Mouse (Mus musculus): Measurements from ENCODE around the gene Tmem29.
"Not testable (repeated sequence)": the region's sequence is repeated elsewhere in the genome, so short reads cannot be mapped to it uniquely, and the experiment has no call there.

The Tmem29 gene

DNA sequence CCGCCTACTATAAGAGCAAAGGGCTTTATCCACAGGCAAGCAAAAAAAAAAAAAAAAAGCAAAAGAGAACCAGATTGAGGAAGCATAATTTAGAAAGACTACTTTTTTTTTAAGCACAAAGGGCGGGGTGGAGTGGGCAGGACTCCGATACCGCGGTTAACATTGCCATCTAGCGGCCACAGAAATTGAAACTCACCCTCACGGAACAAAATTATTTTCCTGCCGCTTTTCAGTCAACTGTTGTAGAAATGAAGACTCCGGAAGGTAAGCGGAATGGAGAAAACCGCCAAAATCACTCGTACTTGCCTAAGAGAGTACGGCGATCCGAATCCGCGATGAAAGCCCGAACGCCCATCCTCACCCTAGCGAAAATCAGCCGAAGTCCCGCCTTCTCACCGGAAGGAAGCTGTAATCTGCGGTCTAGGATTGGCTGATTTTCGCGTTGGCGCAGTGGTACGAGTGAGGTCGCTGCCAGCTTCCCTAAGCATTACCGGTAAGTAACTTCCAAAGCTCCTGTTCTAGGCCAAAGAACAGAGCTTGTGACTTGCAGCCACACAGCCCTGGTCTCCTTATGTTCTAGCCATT lies at the start of gene Tmem29:
Gene Tmem29, minus strand, starts transcription at position 389 of the 585 bp plus-strand sequence.
- DNase-seq (ENCODE audit: low spot score), result peak; percentile 88

DNA sequence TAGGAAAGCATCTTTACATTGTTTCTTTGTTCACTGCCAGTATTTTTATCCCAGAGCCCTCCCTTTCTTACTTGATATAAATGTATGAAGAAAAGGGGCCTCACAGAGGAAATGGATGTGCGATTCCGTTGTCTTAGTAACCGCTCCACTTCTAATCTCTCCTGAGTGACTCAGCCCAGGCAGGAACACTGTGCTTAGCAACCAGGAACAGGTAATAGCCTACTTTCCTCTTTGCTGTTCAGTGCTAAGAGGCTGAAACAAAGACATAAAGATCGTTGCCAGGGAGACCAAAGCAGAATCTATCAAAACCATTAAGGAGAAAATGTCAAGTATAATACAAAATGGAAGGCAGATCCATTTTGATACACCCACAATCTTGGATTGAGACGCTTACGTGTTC lies 49.7 kb upstream of the Tmem29 start:
- no peak for DNase-seq (ENCODE audit: low spot score)

DNA sequence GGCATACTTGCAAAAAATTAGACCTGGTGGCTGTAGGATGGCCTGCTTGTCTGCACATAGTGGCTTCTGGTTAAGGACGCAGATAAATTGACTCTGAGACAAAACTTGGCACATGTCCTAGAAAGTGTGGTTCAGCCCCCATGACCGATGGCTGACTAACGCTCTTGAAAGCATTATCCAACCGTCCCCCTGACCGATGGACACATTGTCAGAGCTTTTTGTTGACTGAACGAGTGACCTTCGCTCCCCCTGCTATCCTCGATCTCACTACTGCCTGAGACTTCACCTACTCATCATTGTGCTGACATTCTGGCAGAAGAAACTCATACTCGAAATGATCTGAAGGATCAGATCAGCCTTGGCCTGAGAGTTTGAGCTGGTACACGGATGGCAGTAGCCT lies 28.9 kb upstream of the Tmem29 start:
- DNase-seq (ENCODE audit: low spot score), result not testable (repeated sequence)

DNA sequence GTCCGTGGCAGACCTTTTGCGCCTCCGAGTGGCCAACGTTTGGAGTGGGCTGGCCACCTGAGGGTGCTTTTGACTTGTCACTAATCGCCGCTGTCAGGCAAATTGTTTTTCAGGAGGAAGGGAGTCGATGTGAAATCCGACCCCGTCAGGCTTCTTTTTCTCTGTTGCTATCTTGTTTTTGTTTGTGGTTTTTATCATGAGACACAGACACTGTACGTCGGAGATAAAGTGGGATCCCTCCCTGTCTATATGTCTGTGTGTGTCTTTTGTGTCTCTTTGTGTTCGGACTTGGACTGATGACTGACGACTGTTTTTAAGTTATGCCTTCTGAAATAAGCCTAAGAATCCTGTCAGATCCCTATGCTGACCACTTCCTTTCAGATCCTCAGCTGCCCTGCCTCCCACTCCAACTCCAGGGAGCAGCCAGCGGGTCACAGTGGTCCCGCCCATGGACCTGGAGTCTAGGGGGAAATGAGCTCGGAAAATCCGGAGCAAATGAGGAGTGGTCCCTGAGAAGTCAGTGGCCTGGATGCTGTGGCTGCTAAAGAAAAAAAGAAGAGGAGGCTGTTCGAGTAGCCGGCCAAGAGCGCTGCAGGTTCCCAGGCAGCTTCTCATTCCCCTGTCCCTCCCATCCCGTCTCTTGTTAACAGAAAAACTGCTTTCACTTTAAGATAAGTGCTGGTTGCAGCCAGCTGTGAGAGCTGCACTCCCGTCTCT lies 27.5 kb upstream of the Tmem29 start:
- DNase-seq (ENCODE audit: low spot score), result not testable (repeated sequence)

DNA sequence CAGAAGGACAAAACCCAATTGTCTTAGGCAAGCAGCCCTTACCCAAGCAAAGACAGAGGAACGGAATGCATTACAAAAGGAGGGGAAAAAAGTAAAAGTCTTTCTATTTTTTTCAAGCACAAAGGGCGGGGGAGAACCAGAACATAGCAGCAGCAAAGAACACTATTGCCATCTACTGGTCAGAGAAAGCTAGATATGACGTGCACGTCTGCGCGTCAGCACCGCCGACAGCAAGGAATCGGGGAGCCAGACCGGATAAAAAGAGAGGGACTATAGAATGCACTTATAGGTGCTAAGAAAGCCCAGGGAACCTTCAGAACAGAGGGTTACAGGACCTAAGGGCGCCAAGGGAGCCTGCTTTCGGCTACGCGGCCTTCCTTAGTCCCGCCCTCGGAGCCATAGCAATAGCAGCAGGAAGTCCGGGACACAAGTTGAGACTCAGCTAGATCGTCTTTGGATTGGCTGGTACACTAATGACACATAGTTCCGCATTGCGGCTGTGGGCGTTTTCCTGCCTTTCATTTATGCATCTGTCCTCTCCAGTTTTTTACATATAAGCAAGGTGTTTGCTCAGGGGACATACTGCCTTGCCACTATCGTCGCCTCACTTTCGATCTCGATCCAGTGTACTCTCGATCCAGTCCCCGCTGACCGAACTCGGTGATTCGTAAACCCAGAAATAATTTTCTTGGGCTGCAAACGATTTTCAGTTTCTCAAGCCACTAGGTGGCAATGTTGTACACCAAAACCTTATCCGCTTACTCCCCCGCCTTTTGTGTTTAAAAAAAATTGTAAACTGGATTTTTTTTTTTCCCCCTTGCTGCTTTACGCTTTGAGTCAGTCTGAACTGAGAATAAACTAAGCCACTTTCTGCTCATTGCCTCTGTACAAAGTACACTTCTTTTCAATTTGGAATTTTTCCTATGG lies 19.2 kb upstream of the Tmem29 start:
- DNase-seq (ENCODE audit: low spot score), result peak; percentile 94

DNA sequence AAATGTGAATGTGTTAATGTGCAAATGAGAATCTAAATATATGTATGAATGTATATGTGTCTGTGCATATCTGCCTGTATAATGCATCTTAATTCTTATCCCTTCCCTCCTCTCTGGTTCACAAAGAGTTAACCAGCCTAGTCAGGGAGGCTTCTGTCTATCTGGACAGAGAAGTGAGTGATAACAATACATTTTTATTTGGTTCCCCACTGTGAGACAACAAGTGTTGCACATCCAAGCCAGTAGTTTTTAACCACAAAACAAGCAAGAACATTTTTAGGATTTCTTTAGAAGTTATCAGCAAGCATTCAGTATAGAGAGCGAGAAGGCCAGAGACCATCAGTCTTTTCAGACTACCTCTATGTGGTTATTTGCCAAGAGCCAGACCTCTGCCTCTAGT lies 12.5 kb upstream of the Tmem29 start:
- no peak for DNase-seq (ENCODE audit: low spot score)

DNA sequence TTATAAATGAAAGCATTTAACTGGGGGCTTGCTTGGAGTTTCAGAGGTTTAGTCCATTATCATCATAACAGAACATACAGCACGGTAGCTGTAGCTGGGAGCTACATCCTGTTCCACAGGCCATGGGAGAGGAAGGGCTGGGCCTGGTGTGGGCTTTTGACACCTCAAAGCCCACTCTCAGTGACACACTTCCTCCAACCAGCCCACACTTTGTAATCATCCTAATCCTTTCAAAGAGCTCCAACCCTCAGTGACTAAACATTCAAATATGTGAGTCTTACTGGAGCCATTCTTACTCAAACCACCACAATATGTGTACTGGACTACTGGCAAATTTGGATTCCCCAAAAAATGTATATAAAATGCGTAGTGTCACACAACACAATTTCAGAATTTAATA lies 9.3 kb upstream of the Tmem29 start:
- no peak for DNase-seq (ENCODE audit: low spot score)

DNA sequence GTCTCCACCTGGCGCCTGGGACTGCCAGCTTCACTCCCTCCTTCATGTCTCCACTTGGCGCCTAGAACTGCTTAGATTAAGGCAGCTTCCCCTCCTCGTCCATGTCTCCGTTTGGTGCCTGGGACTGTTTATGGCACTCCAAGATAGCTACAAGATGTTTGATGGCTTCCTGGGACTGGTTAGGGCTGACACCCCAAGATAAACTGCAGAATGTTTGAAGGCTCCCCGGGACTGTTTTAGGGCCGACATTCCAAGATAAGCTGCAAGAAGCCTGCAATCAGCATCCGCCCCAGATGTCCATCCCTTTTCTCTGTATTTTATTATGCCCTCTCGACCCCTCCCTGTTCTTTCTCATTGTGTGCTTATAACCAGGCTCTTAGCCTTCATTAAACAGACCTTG lies 7.9 kb upstream of the Tmem29 start:
- not testable (repeated sequence) for DNase-seq (ENCODE audit: low spot score)

DNA sequence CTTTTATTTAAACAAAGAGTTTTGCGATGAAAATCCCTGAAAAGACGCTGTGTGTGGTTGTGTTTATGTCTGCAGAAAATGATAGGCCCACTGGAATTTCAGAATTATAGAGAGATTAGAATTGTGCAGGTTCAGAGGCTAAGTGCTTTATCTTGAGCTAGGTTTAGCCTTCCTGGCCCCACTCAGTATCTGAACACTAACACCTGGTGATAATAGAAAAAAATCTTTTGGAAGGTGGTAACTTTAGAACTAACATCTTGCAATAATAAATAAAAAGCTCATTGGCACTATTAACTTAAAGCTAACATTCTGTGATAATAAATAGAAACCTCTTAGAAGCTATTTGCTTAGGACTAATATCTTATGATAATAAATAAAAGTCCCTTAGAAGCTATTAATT lies 1.2 kb upstream of the Tmem29 start:
- no peak for DNase-seq (ENCODE audit: low spot score)

DNA sequence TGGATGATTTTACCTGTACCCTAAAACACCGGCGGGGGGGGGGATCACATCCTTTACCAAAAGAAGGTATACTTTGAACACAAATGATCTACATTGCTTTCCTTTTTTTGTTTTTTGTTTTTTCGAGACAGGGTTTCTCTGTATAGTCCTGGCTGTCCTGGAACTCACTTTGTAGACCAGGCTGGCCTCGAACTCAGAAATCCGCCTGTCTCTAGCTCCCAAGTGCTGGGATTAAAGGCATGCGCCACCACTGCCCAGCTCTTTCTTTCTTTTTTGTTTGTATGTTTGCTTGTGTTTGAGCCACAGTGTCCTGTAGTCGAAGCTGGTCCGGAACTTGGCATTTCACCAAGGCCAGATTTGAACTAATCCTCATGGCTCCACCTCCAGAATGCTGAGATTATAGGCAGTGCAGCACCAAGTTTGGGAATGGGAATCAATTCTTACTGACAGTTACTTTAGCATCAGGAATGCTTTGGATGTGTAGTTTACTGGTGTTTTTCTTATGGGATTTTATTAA lies 515 bp upstream of the Tmem29 start:
- peak; percentile 5 for DNase-seq (ENCODE audit: low spot score)

DNA sequence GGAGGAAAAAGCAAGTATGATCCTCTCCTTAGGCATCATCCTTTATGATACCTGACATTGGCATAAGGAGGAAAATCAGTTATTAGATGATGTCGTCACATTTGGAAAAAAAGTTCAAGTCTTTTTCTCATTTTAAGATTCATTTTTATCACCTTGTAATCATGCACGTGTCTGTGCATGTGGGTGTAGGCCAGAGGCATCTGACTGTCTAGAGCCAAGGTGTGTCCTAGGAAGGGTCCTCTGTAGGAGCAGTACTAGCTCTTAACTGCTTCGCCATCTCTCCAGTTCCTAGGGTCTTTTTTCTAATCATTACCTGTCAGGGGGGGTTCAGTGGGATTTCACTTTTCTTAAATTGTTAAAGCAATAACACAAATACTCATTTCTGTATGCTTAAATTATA lies 818 bp downstream of the Tmem29 start:
- no peak for DNase-seq (ENCODE audit: low spot score)

DNA sequence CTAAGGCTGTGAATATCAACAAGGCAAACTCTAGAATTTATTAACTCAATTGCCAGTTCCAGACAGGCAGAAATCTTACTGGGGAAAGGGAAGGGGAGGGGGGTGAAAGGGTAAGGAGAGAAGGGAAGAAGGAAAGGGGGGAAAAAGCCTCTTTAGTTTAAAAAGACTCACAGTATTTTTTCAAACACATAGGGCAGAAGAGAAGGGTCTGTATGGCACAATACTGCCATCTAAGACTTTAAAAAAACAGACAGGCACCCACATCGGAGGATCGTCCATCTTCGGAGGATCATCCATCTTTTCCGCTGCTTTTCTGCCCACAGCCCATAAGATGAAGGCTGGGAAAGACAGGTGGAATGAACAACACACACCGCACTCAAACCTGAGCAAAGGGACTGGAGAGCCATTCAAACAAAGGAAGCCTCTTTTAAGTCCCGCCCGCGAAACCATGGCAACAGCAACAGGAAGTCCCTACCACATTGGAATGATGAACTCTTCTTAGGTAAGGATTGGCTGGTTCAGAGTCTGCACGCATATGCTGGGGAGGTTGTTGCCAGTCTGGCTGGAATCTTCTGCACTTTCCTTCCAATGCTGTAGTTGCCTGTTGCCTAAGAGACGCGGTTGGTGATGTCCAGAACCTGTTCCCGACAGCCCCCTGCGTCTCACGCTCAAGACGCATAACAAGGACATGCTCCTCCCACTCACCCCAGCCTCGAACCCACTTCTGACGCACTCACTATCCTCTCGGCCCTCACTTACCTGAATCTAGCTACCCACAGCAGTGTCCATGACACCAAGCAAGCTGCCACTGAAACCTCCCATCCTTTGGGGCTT lies 18.2 kb downstream of the Tmem29 start:
- peak; percentile 79 for DNase-seq (ENCODE audit: low spot score)

DNA sequence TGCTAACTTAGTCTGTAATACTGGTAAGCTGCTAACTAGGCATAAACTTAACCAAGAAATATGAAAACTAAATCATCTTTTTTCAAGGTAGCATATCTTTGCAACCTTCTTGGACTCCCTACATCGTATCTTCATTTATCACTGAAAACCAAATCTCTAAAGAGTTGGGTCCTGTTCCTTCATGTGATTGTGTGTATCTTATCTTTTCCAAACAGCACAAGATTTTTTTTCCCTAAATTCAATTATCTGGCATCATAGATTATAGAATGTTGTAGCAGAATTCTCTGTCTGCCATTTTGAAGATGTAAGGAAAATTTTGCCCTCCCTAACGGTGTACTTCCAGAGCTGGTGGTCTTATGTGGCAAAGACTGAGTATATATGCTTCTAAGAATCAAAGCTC lies 22.6 kb downstream of the Tmem29 start:
- no peak for DNase-seq (ENCODE audit: low spot score)

DNA sequence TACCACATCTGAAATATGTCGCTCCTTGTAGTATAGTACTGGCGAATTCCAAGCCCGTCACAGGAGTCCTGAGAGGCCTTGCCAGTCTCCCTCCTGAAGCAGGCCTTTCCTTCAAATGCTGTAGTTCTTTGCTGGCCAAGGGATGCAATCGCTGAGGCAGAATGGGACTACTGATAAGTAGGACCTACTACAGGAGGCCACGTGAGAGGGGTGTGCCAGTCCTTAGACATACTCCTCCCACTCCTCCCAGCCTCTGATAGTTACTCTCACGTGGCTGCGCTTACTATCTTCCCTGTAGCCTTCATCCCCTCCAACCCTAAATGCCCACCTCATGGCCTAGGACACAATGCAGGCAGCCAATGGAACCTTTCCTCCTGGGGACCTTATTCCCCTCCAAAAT lies 23.6 kb downstream of the Tmem29 start:
- no peak for DNase-seq (ENCODE audit: low spot score)

DNA sequence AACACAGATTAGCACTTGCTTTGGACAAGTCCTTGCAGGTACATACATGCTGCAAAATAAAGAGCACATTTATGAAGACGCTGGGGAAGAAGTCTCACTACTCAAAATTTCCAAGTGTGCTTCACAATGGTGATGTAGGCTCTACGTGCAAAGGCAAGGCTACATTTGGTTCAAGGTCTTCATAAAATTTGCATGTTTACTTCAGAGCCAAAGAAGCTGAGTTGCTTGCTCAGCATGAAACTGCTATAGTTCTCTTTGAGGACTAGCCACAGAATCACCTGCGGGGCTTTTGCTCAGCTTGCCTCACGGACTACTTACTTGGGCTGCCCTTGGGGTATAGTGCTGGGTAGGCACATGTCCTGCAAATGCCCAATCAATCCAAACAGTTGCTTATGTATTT lies 45.4 kb downstream of the Tmem29 start:
- DNase-seq (ENCODE audit: low spot score), result no peak

Data from retina, embryonic 14.5 days (tissue).